Mouse (Mus musculus) cerebellum, adult 2 months (tissue): ENCODE data around the gene Nfkbil1.

Experiments used
- CTCF ChIP-seq: fragments of 200-500 bp; IDR thresholded peaks from 2 replicates; pipeline ENCODE4 v1.5.1; 2011; ENCODE audit warnings: low read depth, mild to moderate bottlenecking, control low read depth, low read length, moderate library complexity, borderline replicate concordance; ENCODE audit not compliant: insufficient read depth
- POLR2A ChIP-seq: fragments of 200-500 bp; IDR thresholded peaks from 2 replicates; pipeline ENCODE4 v1.6.1; 2011; ENCODE audit warnings: low read length, control low read depth, borderline replicate concordance; ENCODE audit not compliant: insufficient read depth

DNA sequence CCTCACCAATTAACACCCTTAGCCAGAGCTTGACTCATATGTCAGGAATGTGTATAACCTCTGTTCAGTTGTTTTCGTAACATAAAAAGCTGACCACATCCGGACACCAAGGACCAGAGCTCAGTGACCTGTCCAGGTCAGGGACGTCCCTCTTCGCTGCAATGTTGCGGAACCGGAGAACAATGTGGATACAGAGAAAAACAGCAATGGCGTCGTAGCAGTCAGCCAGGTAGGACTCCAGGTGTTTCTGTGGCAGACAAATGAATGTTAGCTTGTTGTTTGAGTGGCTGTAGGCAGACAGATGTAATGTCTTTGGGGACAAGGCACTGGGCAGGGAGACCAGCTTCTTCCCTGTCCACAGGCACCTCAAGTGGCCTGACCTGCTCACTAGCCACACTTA lies 42.5 kb upstream of the Nfkbil1 start:
- TF ChIP-seq CTCF, result no peak
- TF ChIP-seq POLR2A, result no peak
